Mouse (Mus musculus): Measurements from ENCODE around the gene 1600014C23Rik. TPM values are rescaled to one million over a fixed set of nuclear protein-coding genes. Genes with fewer than 3 reads are reported as not detected.

1600014C23Rik gene
- total RNA-seq, 2 experiments from 2014 or later = 0.50 TPM; not detected in 1

GRCm38 (mm10) chr17:45747858-45748785 is 14.5 kb upstream of the 1600014C23Rik start:
- Histone ChIP-seq H3K27ac (peak overlapping the region; percentile 86), H3K4me3 (peak overlapping the region; percentile 24; the same call in 1 of the 2 replicates)
- peak; percentile 80 for TF ChIP-seq CTCF (IDR thresholded peaks at IDR 0.05)
- intact Hi-C loops (cut with DNase I) = loop anchor here (5.0 kb wide), 2 partner anchors 49 to 64 kb away; no protein-coding TSS in a partner anchor
- peak; percentile 85 for DNase-seq

GRCm38 (mm10) chr17:45747293-45747692 is 13.6 kb upstream of the 1600014C23Rik start:
- no peak overlapping the region for H3K27ac ChIP-seq
- no peak overlapping the region for H3K4me3 ChIP-seq
- no peak for TF ChIP-seq CTCF (IDR thresholded peaks at IDR 0.05)
- DNase-seq = no peak
- intact Hi-C loops (cut with DNase I) = loop anchor here (5.0 kb wide), 2 partner anchors 50 to 65 kb away; no protein-coding TSS in a partner anchor

- no peak for DNase-seq
- TF ChIP-seq CTCF (IDR thresholded peaks at IDR 0.05) = no peak
- intact Hi-C loops (cut with DNase I) = loop anchor here (5.0 kb wide), 2 partner anchors 51 to 66 kb away; no protein-coding TSS in a partner anchor
- Histone ChIP-seq H3K27ac (no peak overlapping the region), H3K4me3 (no peak overlapping the region)
Observed at GRCm38 (mm10) chr17:45746755-45747154, 13.1 kb upstream of the 1600014C23Rik start.

GRCm38 (mm10) chr17:45745629-45746028 is 12.0 kb upstream of the 1600014C23Rik start:
- no peak overlapping the region for H3K4me3 ChIP-seq

GRCm38 (mm10) chr17:45742371-45743147 is 8.9 kb upstream of the 1600014C23Rik start:
- Histone ChIP-seq H3K27ac (peak overlapping the region; percentile 35), H3K4me3 (no peak overlapping the region)
- no peak for TF ChIP-seq CTCF (IDR thresholded peaks at IDR 0.05)
- peak; percentile 55 for DNase-seq
- intact Hi-C loops (cut with DNase I) = no loop called here

More at GRCm38 (mm10) chr17:45745629-45746028, 12.0 kb upstream of the 1600014C23Rik start:
- no peak for DNase-seq
- no peak for TF ChIP-seq CTCF (IDR thresholded peaks at IDR 0.05)
- no peak overlapping the region for H3K27ac ChIP-seq
- intact Hi-C loops (cut with DNase I) = loop anchor here (5.0 kb wide), 2 partner anchors 52 to 67 kb away; no protein-coding TSS in a partner anchor

- DNase-seq = no peak
- TF ChIP-seq CTCF (IDR thresholded peaks at IDR 0.05) = no peak
- peak overlapping the region; percentile 89 for H3K27ac ChIP-seq
- intact Hi-C loops (cut with DNase I) = loop anchor here (5.0 kb wide), 1 partner anchor 110 kb away; no protein-coding TSS in a partner anchor
- H3K4me3 ChIP-seq = peak overlapping the region; percentile 78
Observed at GRCm38 (mm10) chr17:45737078-45737601, 3.5 kb upstream of the 1600014C23Rik start.

- intact Hi-C loops (cut with DNase I) = loop anchor here (5.0 kb wide), 1 partner anchor 111 kb away; no protein-coding TSS in a partner anchor
- peak; percentile 92 for DNase-seq
- TF ChIP-seq CTCF (IDR thresholded peaks at IDR 0.05) = no peak
- peak overlapping the region; percentile 89 for H3K27ac ChIP-seq
- H3K4me3 ChIP-seq = peak overlapping the region; percentile 78
Observed at GRCm38 (mm10) chr17:45736311-45737077, 2.9 kb upstream of the 1600014C23Rik start.

- intact Hi-C loops (cut with DNase I) = loop anchor here (1.0 to 5.0 kb wide), 3 partner anchors 81 to 297 kb away; partner anchors contain the start of gene Vegfa
- Histone ChIP-seq H3K4me3 (peak overlapping the region; percentile 78), H3K27ac (peak overlapping the region; percentile 89)
- peak; percentile 89 for TF ChIP-seq CTCF (IDR thresholded peaks at IDR 0.05)
- peak; percentile 90 for DNase-seq
Observed at GRCm38 (mm10) chr17:45735382-45736310, 2.0 kb upstream of the 1600014C23Rik start.

- H3K4me3 ChIP-seq = no peak overlapping the region
- TF ChIP-seq CTCF (IDR thresholded peaks at IDR 0.05) = no peak
- DNase-seq = peak; percentile 60
- intact Hi-C loops (cut with DNase I) = loop anchor here (1.0 to 5.0 kb wide), 4 partner anchors 82 to 303 kb away; partner anchors contain the start of gene Vegfa
- peak overlapping the region; percentile 89 for H3K27ac ChIP-seq
Observed at GRCm38 (mm10) chr17:45734881-45735280, 1.2 kb upstream of the 1600014C23Rik start.

GRCm38 (mm10) chr17:45734333-45734732 is 689 bp upstream of the 1600014C23Rik start:
- TF ChIP-seq CTCF (IDR thresholded peaks at IDR 0.05) = no peak
- Histone ChIP-seq H3K4me3 (peak overlapping the region; percentile 61), H3K27ac (peak overlapping the region; percentile 89)
- DNase-seq = no peak
- intact Hi-C loops (cut with DNase I) = loop anchor here (1.0 to 2.0 kb wide), 2 partner anchors 82 to 304 kb away; no protein-coding TSS in a partner anchor
